Mouse (Mus musculus): ENCODE results near the gene Ebf3. TPM values are rescaled to one million over a fixed set of nuclear protein-coding genes. Genes with fewer than 3 reads are reported as not detected.

The Ebf3 gene
- total RNA-seq, 2 experiments from 2014 or later = 7.1 to 7.6 TPM

DNA sequence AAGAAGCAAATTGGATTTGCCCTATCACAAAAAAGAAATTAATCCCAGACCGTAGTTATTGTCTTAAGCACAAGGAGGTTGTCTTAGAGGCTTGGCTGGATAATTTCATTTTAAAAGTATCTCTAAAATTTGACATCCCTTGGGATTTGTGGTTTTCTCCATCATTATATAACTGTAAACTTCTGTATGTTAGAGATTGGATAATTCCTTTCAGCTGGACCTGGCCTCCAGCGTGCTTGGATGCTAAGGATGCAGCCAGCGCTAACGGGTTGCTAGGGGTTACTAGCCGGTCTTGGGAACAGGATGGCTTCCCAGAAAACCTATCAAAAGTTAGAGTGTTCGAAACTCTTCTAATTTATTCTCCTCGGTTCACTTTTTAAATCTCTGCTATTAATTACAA lies 19.8 kb downstream of the Ebf3 start:
- DNase-seq = no peak
- intact Hi-C loops (cut with DNase I) = no loop called here

DNA sequence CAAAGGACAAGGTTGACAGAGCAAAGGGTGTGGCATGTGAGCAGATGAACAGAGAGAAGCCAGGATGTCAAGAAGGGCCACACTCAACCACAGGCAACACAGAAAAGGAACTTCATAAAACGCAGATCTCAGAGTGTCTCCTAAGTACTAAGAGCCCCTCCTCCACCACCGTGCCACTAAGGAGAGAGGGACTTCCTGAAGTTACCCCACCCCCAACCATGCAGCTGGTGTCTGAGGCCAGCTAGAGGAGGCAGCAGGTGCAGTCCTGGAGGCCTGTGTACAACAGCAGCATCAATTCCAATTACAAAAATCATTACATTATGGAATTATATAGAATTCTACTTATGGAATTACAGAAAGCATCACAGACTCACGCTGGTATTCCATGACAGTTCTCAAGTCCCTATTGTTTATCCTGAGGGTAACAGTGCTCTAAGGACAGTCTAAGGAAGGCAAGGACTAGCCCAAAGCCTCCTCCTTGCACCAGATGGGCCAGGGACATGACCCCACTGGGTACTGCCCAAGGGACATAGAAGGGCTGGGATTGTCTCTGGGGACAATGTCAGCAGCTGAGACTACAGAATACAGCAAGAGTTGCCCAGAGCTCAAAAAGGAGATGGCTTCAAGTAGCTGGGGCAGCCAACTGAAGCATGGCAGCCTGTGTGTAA lies 24.8 kb downstream of the Ebf3 start:
- peak in 1 of 2 experiments; percentile 2 for DNase-seq
- intact Hi-C loops (cut with DNase I) = no loop called here

GRCm38 (mm10) chr7:137278171-137278570 lies 36.1 kb downstream of the Ebf3 start:
- intact Hi-C loops (cut with DNase I) = no loop called here
- DNase-seq = peak in 1 of 2 experiments; percentile 38

DNA sequence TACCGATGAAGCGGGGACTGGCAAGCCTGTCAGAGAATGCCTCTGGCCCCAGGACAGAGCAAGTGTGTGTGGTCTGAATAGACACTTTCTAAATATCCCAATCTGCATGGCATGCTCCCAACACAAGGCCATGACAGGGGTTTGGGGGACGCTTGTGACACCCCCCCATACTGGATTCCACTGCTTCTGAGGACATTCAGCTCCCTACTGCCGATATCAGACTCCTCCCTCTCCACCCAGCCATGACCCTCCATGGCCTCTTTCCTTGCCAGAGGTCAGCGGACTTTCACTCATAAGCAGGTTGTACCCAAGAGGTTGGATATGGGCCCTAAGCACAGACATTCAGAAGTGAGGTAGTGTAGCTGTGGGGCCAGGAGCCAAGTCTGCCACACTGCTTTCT lies 36.5 kb downstream of the Ebf3 start:
- intact Hi-C loops (cut with DNase I) = no loop called here
- DNase-seq = no peak

- intact Hi-C loops (cut with DNase I) = no loop called here
- DNase-seq = no peak
Measured at GRCm38 (mm10) chr7:137272252-137272651, 42.0 kb downstream of the Ebf3 start.

DNA sequence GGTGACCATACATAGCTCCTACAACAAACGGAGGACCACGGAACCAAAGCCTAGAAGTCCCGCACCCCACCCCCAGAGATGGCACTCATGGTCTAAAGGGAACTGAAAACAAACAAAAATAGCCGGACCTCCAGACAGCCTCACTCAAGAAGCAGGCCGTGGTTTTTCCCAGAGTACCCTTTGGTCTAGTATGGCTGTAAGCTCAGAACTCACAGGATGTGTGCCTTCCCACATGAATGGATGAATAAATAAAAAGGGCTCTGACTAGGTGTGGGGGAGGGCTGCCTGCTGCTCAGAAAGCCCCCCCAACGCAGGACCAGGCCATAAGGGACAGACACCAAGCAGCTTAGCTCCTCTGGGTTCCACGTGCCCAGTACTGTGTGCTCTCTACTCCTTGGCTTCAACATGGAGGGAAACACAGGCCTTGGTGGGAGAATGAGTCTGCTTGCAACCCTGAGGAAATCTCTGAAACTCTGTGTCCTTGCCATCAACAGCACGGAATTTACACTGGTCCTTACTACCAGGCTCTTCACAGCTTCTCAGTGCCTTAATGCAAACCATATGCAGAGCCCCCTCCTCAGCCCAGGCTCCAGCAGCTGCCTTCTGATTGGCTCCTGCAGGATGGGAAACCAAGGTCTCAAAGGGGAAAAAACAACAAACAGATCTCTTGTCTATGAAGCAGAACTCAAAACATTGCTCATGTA lies 45.6 kb downstream of the Ebf3 start:
- intact Hi-C loops (cut with DNase I) = no loop called here
- DNase-seq = no peak

DNA sequence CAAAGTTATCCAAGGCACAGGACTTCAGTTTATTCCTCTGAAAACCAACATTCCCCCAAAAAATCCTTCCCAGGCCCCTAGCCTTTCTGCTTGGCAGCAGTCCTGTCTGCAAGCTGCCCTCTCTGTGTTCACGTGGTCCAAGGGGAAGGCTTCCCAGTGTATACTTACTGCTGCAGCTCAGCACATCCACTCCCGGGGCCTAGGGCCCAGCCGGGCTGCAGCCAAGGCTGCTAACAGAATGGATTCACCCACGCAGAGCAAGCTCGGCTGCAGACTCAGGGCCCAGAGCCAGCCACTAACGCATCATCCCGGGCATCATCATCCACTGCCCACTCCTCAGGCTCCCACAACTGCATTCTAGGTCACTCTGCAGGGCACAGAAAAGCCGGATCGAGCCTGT lies 46.8 kb downstream of the Ebf3 start:
- peak in 1 of 2 experiments; percentile 17 for DNase-seq
- intact Hi-C loops (cut with DNase I) = no loop called here

- DNase-seq = no peak
- intact Hi-C loops (cut with DNase I) = no loop called here
Measured at GRCm38 (mm10) chr7:137266575-137266974, 47.7 kb downstream of the Ebf3 start.

DNA sequence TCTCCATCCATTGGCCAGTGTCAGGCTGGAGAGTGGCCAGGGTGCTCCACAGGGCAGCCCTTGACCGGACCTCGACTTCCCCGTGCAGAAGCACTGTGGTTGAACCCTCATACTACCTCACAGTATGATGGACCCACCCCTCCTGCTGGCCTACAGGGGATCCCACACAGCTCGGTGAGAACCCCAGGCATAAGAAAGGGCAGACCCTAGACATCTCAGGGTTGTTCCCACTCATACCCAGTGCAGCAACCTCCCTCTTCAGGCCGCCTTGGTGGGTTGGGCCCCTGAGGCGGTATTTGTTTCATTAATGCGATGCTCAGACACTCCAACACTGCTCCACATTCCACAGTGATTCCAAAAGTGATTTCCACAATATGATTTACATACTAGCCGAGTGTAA lies 51.9 kb downstream of the Ebf3 start:
- DNase-seq = no peak
- intact Hi-C loops (cut with DNase I) = no loop called here

GRCm38 (mm10) chr7:137246213-137246872 lies 67.9 kb downstream of the Ebf3 start:
- DNase-seq = peak; percentile 68 to 70
- intact Hi-C loops (cut with DNase I) = loop anchor here (2.0 to 10.0 kb wide), 3 partner anchors 74 to 752 kb away; no protein-coding TSS in a partner anchor

DNA sequence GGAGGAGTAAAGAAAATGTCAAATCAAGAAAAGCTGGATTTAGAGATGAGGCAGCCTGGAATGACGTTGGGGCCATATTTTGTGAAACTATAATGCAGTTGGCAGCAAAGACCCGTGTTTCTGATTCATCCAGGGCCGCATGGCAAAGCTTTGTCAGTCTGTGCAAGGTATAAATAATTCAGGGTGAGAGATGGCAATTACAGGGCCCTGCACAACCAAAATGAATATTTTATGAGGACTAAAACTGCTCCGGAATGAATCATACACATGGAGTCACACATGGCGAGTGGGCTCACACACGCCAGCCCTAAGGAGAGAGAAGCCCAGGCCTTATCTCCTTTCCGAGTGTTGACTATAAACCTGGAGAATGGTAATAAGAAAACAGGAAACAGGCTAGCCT lies 69.4 kb downstream of the Ebf3 start:
- no peak for DNase-seq
- intact Hi-C loops (cut with DNase I) = loop anchor here (5.0 to 10.0 kb wide), 2 partner anchors 222 to 750 kb away; no protein-coding TSS in a partner anchor

DNA sequence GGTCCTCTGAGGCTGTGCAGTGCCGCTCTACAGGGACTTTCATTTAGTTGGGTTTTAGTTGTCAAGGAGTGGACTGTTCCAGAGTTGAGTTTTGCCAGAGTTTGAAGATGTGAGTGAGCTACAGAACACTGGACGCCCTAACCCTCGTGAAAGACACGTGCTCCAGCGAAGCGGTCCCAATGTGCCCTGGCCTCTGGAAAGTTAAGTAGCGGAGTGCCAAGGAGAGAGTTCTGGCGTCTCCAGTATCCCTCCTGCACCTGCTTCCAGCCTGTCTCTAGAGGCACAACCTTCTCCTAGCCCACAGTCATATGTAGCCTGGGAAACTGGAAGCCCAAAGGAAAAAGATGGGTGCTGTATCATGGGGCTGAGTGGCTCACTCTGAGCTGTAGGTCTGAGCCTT lies 73.8 kb downstream of the Ebf3 start:
- intact Hi-C loops (cut with DNase I) = loop anchor here (10.0 kb wide), 1 partner anchor 746 kb away; no protein-coding TSS in a partner anchor
- DNase-seq = no peak

DNA sequence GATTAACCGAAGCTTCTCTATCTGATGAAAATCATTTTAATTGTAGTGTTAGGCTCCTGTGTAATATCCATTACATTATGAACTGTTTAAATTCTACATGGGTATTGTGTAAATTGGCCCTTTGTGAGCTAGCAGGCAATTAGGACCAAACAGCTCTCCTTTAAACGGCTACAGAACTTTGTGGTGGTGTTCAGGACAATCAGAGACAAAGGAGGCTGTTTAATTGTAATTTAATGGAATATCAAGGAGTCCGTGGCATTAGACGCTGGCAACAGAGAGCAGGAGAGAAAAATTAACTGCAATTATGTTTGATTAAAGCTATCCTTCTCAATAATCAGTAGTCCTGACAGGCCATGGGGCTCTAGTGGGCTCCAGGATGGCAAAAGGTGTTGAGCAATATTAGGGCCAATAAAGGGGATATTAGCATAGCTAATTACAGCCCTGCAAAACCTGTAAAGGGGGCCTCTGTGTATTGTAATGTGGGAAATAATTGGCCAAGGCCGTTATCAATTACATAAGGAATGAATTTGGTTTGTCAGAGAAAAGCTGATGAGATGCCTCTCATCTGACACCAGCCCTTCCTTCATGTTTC lies 74.6 kb downstream of the Ebf3 start:
- DNase-seq = no peak
- intact Hi-C loops (cut with DNase I) = loop anchor here (10.0 kb wide), 1 partner anchor 745 kb away; no protein-coding TSS in a partner anchor

DNA sequence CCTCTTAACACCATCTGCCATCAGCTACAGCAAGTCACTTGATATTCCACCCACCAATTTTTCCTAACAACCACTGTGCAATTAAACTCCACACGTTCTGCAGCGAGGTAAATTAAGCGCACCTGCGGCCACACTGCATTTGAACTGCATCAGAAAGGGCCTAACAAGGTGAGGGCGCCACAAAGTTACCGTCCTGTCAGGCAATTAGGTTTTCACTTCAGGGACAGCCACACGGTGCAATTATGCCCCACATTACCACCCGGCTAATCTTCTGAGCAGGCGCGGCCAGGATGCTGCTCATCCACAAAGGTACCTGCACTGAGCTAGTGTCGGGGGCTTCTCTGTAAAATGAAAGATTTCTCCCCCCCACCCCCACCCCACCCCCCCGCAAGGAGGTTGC lies 76.8 kb downstream of the Ebf3 start:
- intact Hi-C loops (cut with DNase I) = no loop called here

GRCm38 (mm10) chr7:137223823-137224222 lies 90.4 kb downstream of the Ebf3 start:
- no peak for DNase-seq
- intact Hi-C loops (cut with DNase I) = no loop called here

More for the DNA sequence above, 76.8 kb downstream of the Ebf3 start:
- DNase-seq = no peak

- no peak for DNase-seq
- intact Hi-C loops (cut with DNase I) = no loop called here
Measured at GRCm38 (mm10) chr7:137222831-137223505, 91.3 kb downstream of the Ebf3 start.

DNA sequence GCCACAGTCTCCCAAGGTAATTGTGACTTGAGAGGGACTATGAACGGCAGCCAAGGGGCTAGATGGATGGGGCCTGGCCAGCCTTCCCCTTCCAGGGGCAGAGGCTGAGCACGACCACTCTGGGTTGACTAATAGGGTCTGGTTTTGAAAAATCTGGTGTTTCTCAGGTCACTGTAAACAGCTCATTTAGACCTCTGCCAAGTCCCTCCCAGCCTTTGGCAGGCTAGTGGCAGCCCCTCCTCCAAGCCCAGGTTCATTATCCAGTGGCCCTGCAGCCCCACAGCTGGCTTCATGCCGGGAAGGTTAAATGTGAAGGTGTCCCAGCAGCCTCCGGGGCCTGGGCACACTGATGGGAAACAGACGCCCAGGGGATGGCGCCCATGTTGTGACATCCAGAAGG lies 92.6 kb downstream of the Ebf3 start:
- DNase-seq = peak in 1 of 2 experiments; percentile 31
- intact Hi-C loops (cut with DNase I) = no loop called here

DNA sequence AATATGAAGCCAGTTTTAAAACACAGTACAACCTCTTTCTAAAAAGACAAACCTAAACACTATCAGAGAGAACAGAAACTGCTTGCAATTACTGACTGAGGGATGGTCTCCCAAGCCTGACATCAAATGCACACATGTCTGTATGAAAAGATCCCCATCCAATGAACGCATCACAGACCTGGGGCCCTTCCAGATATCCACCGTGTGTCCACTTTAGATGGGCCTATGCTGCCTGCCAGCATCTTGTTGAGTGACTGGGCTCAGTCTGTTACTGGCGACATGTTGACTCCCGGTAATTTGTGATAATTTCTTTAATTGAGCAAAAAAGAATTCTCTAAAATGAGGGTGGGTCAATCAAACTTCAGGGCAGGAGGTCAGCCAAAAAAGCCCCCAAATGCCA lies 93.8 kb downstream of the Ebf3 start:
- DNase-seq = peak in 1 of 2 experiments; percentile 1
- intact Hi-C loops (cut with DNase I) = no loop called here

- no peak for DNase-seq
- intact Hi-C loops (cut with DNase I) = no loop called here
Measured at GRCm38 (mm10) chr7:137218706-137219105, 95.5 kb downstream of the Ebf3 start.

GRCm38 (mm10) chr7:137213444-137213843 lies 100.8 kb downstream of the Ebf3 start:
- intact Hi-C loops (cut with DNase I) = no loop called here
- no peak for DNase-seq
